Mouse (Mus musculus) lung, adult 2 months (tissue): ENCODE measurements around the gene Ppp1r10.

Experiments
- CTCF ChIP-seq: fragments of 200-500 bp; IDR thresholded peaks from 2 replicates; pipeline ENCODE4 v1.5.1; 2011; ENCODE audit warnings: mild to moderate bottlenecking, low read length, control low read depth; ENCODE audit not compliant: insufficient read depth
- POLR2A ChIP-seq: fragments of 200-500 bp; IDR thresholded peaks from 2 replicates; pipeline ENCODE4 v1.6.1; 2011; ENCODE audit warnings: low read depth, mild to moderate bottlenecking, control low read depth, low read length, borderline replicate concordance; ENCODE audit errors: extremely low read depth

GRCm38 (mm10) chr17:35927471-35927870, 11.2 kb downstream of the Ppp1r10 start:
- TF ChIP-seq CTCF (no peak), POLR2A (no peak)
